Mouse (Mus musculus): ENCODE measurements around the gene Zfp541. TPM values are rescaled to one million over a fixed set of nuclear protein-coding genes. Genes with fewer than 3 reads are reported as not detected.

The Zfp541 gene
- polyA plus RNA-seq, 1 experiment = not detected

- TF ChIP-seq E2F4 (IDR thresholded peaks at IDR 0.05; ENCODE audit: insufficient read depth) (no peak), MAX (IDR thresholded peaks at IDR 0.05; ENCODE audit: low read depth) (no peak), REST (IDR thresholded peaks at IDR 0.05; ENCODE audit: insufficient read depth, insufficient read length) (no peak), MYOD1 (IDR thresholded peaks at IDR 0.05; ENCODE audit: control insufficient read depth in 1 of 3, insufficient read length in 2 of 3, low read depth in 2 of 3) (no peak), CEBPB (IDR thresholded peaks at IDR 0.05; ENCODE audit: insufficient read depth, poor library complexity, severe bottlenecking) (no peak), POLR2A (IDR thresholded peaks at IDR 0.05; ENCODE audit: insufficient read length, low read depth) (no peak), USF1 (IDR thresholded peaks at IDR 0.05; ENCODE audit: low read depth) (no peak), TCF12 (IDR thresholded peaks at IDR 0.05; ENCODE audit: insufficient read depth, poor library complexity, severe bottlenecking) (no peak), SRF (IDR thresholded peaks at IDR 0.05; ENCODE audit: control insufficient read depth, insufficient read length, low read depth) (no peak), MYOG (IDR thresholded peaks at IDR 0.05; ENCODE audit: control insufficient read depth in 1 of 3, insufficient read depth in 1 of 3, insufficient read length in 2 of 3, low read depth in 2 of 3) (no peak), TCF3 (IDR thresholded peaks at IDR 0.05; ENCODE audit: insufficient read length, low read depth) (no peak), POLR2AphosphoS2 (IDR thresholded peaks at IDR 0.05; ENCODE audit: insufficient read length, low read depth) (no peak)
- H3K4me3 ChIP-seq = no peak overlapping the region
- H3K27me3 ChIP-seq (ENCODE audit: control insufficient read depth, insufficient read depth, insufficient read length) = no peaks in the 10 kb centered on the region
- H3K79me2 ChIP-seq (ENCODE audit: control insufficient read depth, insufficient read depth) = peaks cover 74% of the 10 kb centered on the region
- H3K4me2 ChIP-seq (ENCODE audit: low read depth) = no peak overlapping the region
- H3ac ChIP-seq (ENCODE audit: control insufficient read depth, insufficient read length) = no peak overlapping the region
- no peaks in the 10 kb centered on the region for H3K36me3 ChIP-seq (ENCODE audit: control insufficient read depth, insufficient read depth)
These were observed 46.2 kb upstream of the Zfp541 start for GRCm38 (mm10) chr7:16015384-16015783.

GRCm38 (mm10) chr7:16018016-16018810 lies 43.4 kb upstream of the Zfp541 start:
- Histone ChIP-seq H3K27me3 (ENCODE audit: control insufficient read depth, insufficient read depth, insufficient read length) (no peaks in the 10 kb centered on the region), H3ac (ENCODE audit: control insufficient read depth, insufficient read length) (no peak overlapping the region), H3K4me3 (no peak overlapping the region), H3K4me2 (ENCODE audit: low read depth) (no peak overlapping the region), H3K79me2 (ENCODE audit: control insufficient read depth, insufficient read depth) (peaks cover 78% of the 10 kb centered on the region), H3K36me3 (ENCODE audit: control insufficient read depth, insufficient read depth) (no peaks in the 10 kb centered on the region)
- TF ChIP-seq MYOD1 (IDR thresholded peaks at IDR 0.05; ENCODE audit: control insufficient read depth in 1 of 3, insufficient read length in 2 of 3, low read depth in 2 of 3) = no peak
- no peak for TF ChIP-seq MAX (IDR thresholded peaks at IDR 0.05; ENCODE audit: low read depth)
- no peak for TF ChIP-seq CEBPB (IDR thresholded peaks at IDR 0.05; ENCODE audit: insufficient read depth, poor library complexity, severe bottlenecking)
- TF ChIP-seq POLR2A (IDR thresholded peaks at IDR 0.05; ENCODE audit: insufficient read length, low read depth) = no peak
- no peak for TF ChIP-seq E2F4 (IDR thresholded peaks at IDR 0.05; ENCODE audit: insufficient read depth)
- TF ChIP-seq TCF12 (IDR thresholded peaks at IDR 0.05; ENCODE audit: insufficient read depth, poor library complexity, severe bottlenecking) = no peak
- no peak for TF ChIP-seq MYOG (IDR thresholded peaks at IDR 0.05; ENCODE audit: control insufficient read depth in 1 of 3, insufficient read depth in 1 of 3, insufficient read length in 2 of 3, low read depth in 2 of 3)
- no peak for TF ChIP-seq POLR2AphosphoS2 (IDR thresholded peaks at IDR 0.05; ENCODE audit: insufficient read length, low read depth)
- TF ChIP-seq USF1 (IDR thresholded peaks at IDR 0.05; ENCODE audit: low read depth) = no peak
- no peak for TF ChIP-seq SRF (IDR thresholded peaks at IDR 0.05; ENCODE audit: control insufficient read depth, insufficient read length, low read depth)
- TF ChIP-seq REST (IDR thresholded peaks at IDR 0.05; ENCODE audit: insufficient read depth, insufficient read length) = no peak
- no peak for TF ChIP-seq TCF3 (IDR thresholded peaks at IDR 0.05; ENCODE audit: insufficient read length, low read depth)

- H3K4me2 ChIP-seq (ENCODE audit: low read depth) = no peak overlapping the region
- no peaks in the 10 kb centered on the region for H3K27me3 ChIP-seq (ENCODE audit: control insufficient read depth, insufficient read depth, insufficient read length)
- H3ac ChIP-seq (ENCODE audit: control insufficient read depth, insufficient read length) = no peak overlapping the region
- TF ChIP-seq TCF12 (IDR thresholded peaks at IDR 0.05; ENCODE audit: insufficient read depth, poor library complexity, severe bottlenecking) = no peak
- TF ChIP-seq POLR2AphosphoS2 (IDR thresholded peaks at IDR 0.05; ENCODE audit: insufficient read length, low read depth) = no peak
- no peak for TF ChIP-seq TCF3 (IDR thresholded peaks at IDR 0.05; ENCODE audit: insufficient read length, low read depth)
- no peak for TF ChIP-seq MAX (IDR thresholded peaks at IDR 0.05; ENCODE audit: low read depth)
- no peak for TF ChIP-seq SRF (IDR thresholded peaks at IDR 0.05; ENCODE audit: control insufficient read depth, insufficient read length, low read depth)
- TF ChIP-seq MYOD1 (IDR thresholded peaks at IDR 0.05; ENCODE audit: control insufficient read depth in 1 of 3, insufficient read length in 2 of 3, low read depth in 2 of 3) = no peak
- no peak for TF ChIP-seq CEBPB (IDR thresholded peaks at IDR 0.05; ENCODE audit: insufficient read depth, poor library complexity, severe bottlenecking)
- TF ChIP-seq E2F4 (IDR thresholded peaks at IDR 0.05; ENCODE audit: insufficient read depth) = no peak
- no peak for TF ChIP-seq REST (IDR thresholded peaks at IDR 0.05; ENCODE audit: insufficient read depth, insufficient read length)
- TF ChIP-seq POLR2A (IDR thresholded peaks at IDR 0.05; ENCODE audit: insufficient read length, low read depth) = no peak
- TF ChIP-seq USF1 (IDR thresholded peaks at IDR 0.05; ENCODE audit: low read depth) = no peak
- no peak for TF ChIP-seq MYOG (IDR thresholded peaks at IDR 0.05; ENCODE audit: control insufficient read depth in 1 of 3, insufficient read depth in 1 of 3, insufficient read length in 2 of 3, low read depth in 2 of 3)
- H3K4me3 ChIP-seq = no peak overlapping the region
- H3K79me2 ChIP-seq (ENCODE audit: control insufficient read depth, insufficient read depth) = peaks cover 81% of the 10 kb centered on the region
- H3K36me3 ChIP-seq (ENCODE audit: control insufficient read depth, insufficient read depth) = no peaks in the 10 kb centered on the region
These were observed 42.1 kb upstream of the Zfp541 start for GRCm38 (mm10) chr7:16019256-16020094.

GRCm38 (mm10) chr7:16024603-16025222 lies 36.9 kb upstream of the Zfp541 start:
- no peaks in the 10 kb centered on the region for H3K36me3 ChIP-seq (ENCODE audit: control insufficient read depth, insufficient read depth)
- no peaks in the 10 kb centered on the region for H3K27me3 ChIP-seq (ENCODE audit: control insufficient read depth, insufficient read depth, insufficient read length)
- no peak overlapping the region for H3K4me3 ChIP-seq
- H3K4me2 ChIP-seq (ENCODE audit: low read depth) = no peak overlapping the region
- no peak overlapping the region for H3ac ChIP-seq (ENCODE audit: control insufficient read depth, insufficient read length)
- peaks cover 74% of the 10 kb centered on the region for H3K79me2 ChIP-seq (ENCODE audit: control insufficient read depth, insufficient read depth)
- TF ChIP-seq TCF3 (IDR thresholded peaks at IDR 0.05; ENCODE audit: insufficient read length, low read depth) = no peak
- TF ChIP-seq SRF (IDR thresholded peaks at IDR 0.05; ENCODE audit: control insufficient read depth, insufficient read length, low read depth) = no peak
- TF ChIP-seq CEBPB (IDR thresholded peaks at IDR 0.05; ENCODE audit: insufficient read depth, poor library complexity, severe bottlenecking) = no peak
- no peak for TF ChIP-seq MYOG (IDR thresholded peaks at IDR 0.05; ENCODE audit: control insufficient read depth in 1 of 3, insufficient read depth in 1 of 3, insufficient read length in 2 of 3, low read depth in 2 of 3)
- TF ChIP-seq REST (IDR thresholded peaks at IDR 0.05; ENCODE audit: insufficient read depth, insufficient read length) = no peak
- no peak for TF ChIP-seq TCF12 (IDR thresholded peaks at IDR 0.05; ENCODE audit: insufficient read depth, poor library complexity, severe bottlenecking)
- no peak for TF ChIP-seq USF1 (IDR thresholded peaks at IDR 0.05; ENCODE audit: low read depth)
- no peak for TF ChIP-seq MYOD1 (IDR thresholded peaks at IDR 0.05; ENCODE audit: control insufficient read depth in 1 of 3, insufficient read length in 2 of 3, low read depth in 2 of 3)
- TF ChIP-seq POLR2AphosphoS2 (IDR thresholded peaks at IDR 0.05; ENCODE audit: insufficient read length, low read depth) = no peak
- no peak for TF ChIP-seq POLR2A (IDR thresholded peaks at IDR 0.05; ENCODE audit: insufficient read length, low read depth)
- no peak for TF ChIP-seq E2F4 (IDR thresholded peaks at IDR 0.05; ENCODE audit: insufficient read depth)
- no peak for TF ChIP-seq MAX (IDR thresholded peaks at IDR 0.05; ENCODE audit: low read depth)

Measured in myocyte (in vitro differentiated cells).